Mouse (Mus musculus): ENCODE results near the gene 1700067K01Rik. TPM values are rescaled to one million over a fixed set of nuclear protein-coding genes. Genes with fewer than 3 reads are reported as not detected.
A peak's percentile ranks its signal among the peaks of the same experiment; 100 is the strongest.

Gene 1700067K01Rik
- total and polyA plus RNA-seq, 3 experiments = 0.16 to 0.26 TPM; not detected in 1

DNA sequence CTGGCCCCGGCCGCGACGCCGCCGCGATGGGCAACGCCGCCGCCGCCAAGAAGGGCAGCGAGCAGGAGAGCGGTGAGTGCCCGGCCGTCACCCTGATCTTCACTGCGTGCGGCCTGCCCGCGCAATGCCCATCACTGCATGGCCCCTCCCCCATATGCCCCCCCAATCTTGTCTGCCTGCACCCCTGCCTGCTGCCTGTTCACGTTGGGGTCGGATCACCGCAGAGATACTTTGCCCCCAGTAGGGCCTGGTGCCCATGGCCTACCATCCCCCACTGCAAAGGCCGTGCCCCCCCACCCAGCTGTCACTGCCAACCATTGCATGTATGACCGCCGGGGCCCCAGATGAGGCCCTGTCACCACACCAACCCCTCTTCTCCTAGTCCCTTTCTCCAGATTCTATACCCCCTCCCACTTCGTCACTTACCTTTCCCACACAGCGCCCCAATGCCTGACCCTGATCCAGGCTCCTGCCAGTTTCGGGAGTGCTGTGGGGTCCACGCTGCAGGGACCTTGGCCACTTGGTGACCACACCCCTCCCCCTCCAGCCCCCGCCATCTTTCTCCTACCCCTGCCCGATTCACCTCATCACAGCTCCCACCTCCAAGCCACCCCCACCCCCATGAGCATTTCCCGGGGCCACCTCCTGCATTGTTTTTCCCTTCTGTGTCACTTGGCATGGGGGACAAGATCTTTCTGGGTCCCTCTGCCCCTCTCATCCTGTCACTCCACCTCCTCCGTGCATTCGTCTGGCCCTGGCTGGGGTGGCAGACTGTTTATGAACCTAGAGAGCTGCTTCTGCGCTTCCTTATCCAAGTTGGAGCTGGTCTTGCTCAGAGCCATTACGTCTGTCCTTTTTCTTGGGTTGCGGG lies 27.9 kb upstream of the 1700067K01Rik start:
- 2% methylated on average over 37 of the region's 37 CpGs for WGBS
- H3K27me3 ChIP-seq (ENCODE audit: control insufficient read depth, insufficient read depth, low read length) = no peaks in the 10 kb centered on the region
- H3K9ac ChIP-seq (ENCODE audit: low read depth, low read length) = peak overlapping the region; percentile 97
- no peaks in the 10 kb centered on the region for H3K36me3 ChIP-seq (ENCODE audit: control insufficient read depth, insufficient read depth, low read length)
- H3K79me2 ChIP-seq (replicated peaks; ENCODE audit: control insufficient read depth, insufficient read depth, low read length) = peaks cover 6% of the 10 kb centered on the region; the same call in 1 of the 2 replicates
- TF ChIP-seq CTCF (IDR thresholded peaks at IDR 0.05) = no peak
- TF ChIP-seq POLR2A (IDR thresholded peaks at IDR 0.05; ENCODE audit: insufficient read depth, low read depth, low read length) = 0 out of 2 replicates have a peak, but pooled peaks have one; percentile 7
- TF ChIP-seq EP300 (IDR thresholded peaks at IDR 0.05; ENCODE audit: insufficient read depth, low read depth, low read length) = no peak
- intact Hi-C loops (cut with DNase I) = loop anchor here (2.0 kb wide), 1 partner anchor 23 kb away; the partner anchor contains the start of gene Samd1
- peak in 1 of 2 experiments; percentile 45 for DNase-seq
- H3K4me1 ChIP-seq (ENCODE audit: control insufficient read depth, insufficient read depth, low read length) = peaks cover 13% of the 10 kb centered on the region
- peak overlapping the region; percentile 81 for H3K27ac ChIP-seq
- H3K4me3 ChIP-seq = peak overlapping the region; percentile 72

DNA sequence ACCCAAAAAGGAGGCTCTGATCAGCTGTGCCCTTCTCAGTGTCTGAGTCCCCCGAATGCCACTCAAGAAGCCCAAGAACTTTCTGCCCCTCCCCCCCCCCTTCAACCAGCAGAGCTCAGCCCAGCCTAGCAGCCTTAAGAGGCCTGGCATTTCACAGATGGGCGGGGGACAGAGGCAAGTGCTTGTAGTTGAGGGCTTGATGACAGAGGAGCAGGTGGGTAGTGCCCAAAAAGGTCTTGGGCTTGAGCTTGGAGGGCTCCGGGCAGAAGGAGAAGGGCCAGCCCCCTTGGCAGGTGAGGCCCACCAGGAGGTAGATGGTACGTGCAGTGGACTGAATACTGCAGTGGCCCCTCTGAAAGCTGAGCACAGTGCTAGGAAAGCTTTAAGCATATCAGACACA lies 26.8 kb upstream of the 1700067K01Rik start:
- H3K79me2 ChIP-seq (replicated peaks; ENCODE audit: control insufficient read depth, insufficient read depth, low read length) = peaks cover 6% of the 10 kb centered on the region
- DNase-seq = peak in 1 of 2 experiments; percentile 23
- peaks cover 17% of the 10 kb centered on the region for H3K4me1 ChIP-seq (ENCODE audit: control insufficient read depth, insufficient read depth, low read length)
- intact Hi-C loops (cut with DNase I) = loop anchor here (2.0 kb wide), 1 partner anchor 22 kb away; the partner anchor contains the start of gene Samd1
- H3K4me3 ChIP-seq = no peak overlapping the region
- no peaks in the 10 kb centered on the region for H3K36me3 ChIP-seq (ENCODE audit: control insufficient read depth, insufficient read depth, low read length)
- TF ChIP-seq CTCF (IDR thresholded peaks at IDR 0.05) (no peak), EP300 (IDR thresholded peaks at IDR 0.05; ENCODE audit: insufficient read depth, low read depth, low read length) (no peak), POLR2A (IDR thresholded peaks at IDR 0.05; ENCODE audit: insufficient read depth, low read depth, low read length) (no peak)
- H3K27me3 ChIP-seq (ENCODE audit: control insufficient read depth, insufficient read depth, low read length) = no peaks in the 10 kb centered on the region
- H3K27ac ChIP-seq = no peak overlapping the region
- H3K9ac ChIP-seq (ENCODE audit: low read depth, low read length) = no peak overlapping the region
- 67% methylated on average over 4 of the region's 4 CpGs for WGBS

DNA sequence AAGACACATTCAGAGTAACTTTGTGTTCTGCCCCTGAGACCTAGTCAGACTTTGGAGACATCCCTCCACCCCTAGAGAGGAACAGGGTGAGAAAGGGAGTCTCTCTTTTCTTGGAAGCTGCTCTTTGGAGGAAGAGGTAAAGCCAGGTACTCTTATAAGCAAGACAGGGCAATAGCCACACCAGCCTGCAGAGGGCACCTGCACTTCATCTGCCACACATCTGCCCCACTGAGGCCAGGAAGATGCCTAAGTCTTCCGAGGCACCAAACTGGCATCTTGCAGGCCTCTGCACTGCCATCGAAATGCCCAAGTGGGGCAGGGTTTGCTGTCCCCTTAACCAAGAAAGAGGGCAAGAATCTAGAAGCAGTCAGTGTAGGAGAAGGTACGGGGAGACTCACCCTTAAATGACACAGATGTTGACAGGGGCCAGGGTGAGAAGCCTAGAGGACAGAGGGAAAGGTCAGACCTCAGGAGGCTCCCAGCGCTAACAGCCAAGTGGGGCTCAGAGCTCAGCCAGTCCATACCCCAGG lies 25.1 kb upstream of the 1700067K01Rik start:
- Histone ChIP-seq H3K27me3 (ENCODE audit: control insufficient read depth, insufficient read depth, low read length) (no peaks in the 10 kb centered on the region), H3K9ac (ENCODE audit: low read depth, low read length) (no peak overlapping the region), H3K4me3 (no peak overlapping the region), H3K79me2 (replicated peaks; ENCODE audit: control insufficient read depth, insufficient read depth, low read length) (peaks cover 6% of the 10 kb centered on the region), H3K27ac (peak overlapping the region; percentile 15; the same call in 1 of the 2 replicates), H3K36me3 (ENCODE audit: control insufficient read depth, insufficient read depth, low read length) (no peaks in the 10 kb centered on the region), H3K4me1 (ENCODE audit: control insufficient read depth, insufficient read depth, low read length) (peaks cover 18% of the 10 kb centered on the region)
- intact Hi-C loops (cut with DNase I) = no loop called here
- peak; percentile 70 for TF ChIP-seq CTCF (IDR thresholded peaks at IDR 0.05)
- no peak for TF ChIP-seq EP300 (IDR thresholded peaks at IDR 0.05; ENCODE audit: insufficient read depth, low read depth, low read length)
- no peak for TF ChIP-seq POLR2A (IDR thresholded peaks at IDR 0.05; ENCODE audit: insufficient read depth, low read depth, low read length)
- peak; percentile 44 to 49 for DNase-seq
- WGBS = 56% methylated on average over 4 of the region's 4 CpGs

DNA sequence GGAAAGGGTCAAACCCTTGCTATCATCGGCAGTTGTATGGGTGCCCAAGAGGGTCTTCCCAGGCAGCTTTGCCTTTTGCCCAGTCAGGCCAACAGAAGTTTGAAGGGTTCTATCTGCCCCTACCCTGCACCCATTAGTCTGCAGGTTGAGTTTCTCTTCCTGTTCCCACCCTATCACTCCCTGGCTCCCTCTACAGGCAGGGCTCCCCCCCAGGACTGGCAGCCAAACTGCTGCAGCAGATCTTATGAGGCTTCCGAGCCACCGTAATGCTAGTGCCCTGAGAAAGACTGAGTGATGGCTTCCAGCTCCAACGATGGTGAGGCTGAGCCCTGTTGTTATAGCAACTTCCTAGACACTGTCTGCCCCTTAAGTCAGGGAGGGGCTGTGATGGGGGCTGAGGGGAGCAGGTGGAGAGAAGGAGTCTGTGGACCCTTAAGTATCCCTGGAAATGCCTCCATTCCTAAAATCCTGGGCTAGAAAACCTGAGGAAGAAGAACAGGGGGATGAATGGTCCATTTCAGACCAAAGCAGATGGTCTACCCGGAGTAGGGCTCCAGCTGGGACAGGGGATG lies 24.4 kb upstream of the 1700067K01Rik start:
- H3K4me3 ChIP-seq = no peak overlapping the region
- H3K27me3 ChIP-seq (ENCODE audit: control insufficient read depth, insufficient read depth, low read length) = no peaks in the 10 kb centered on the region
- DNase-seq = no peak
- no peak overlapping the region for H3K9ac ChIP-seq (ENCODE audit: low read depth, low read length)
- intact Hi-C loops (cut with DNase I) = no loop called here
- peaks cover 6% of the 10 kb centered on the region for H3K79me2 ChIP-seq (replicated peaks; ENCODE audit: control insufficient read depth, insufficient read depth, low read length)
- H3K27ac ChIP-seq = peak overlapping the region; percentile 82
- H3K36me3 ChIP-seq (ENCODE audit: control insufficient read depth, insufficient read depth, low read length) = no peaks in the 10 kb centered on the region
- peaks cover 18% of the 10 kb centered on the region for H3K4me1 ChIP-seq (ENCODE audit: control insufficient read depth, insufficient read depth, low read length)
- WGBS = 67% methylated on average over 5 of the region's 5 CpGs
- TF ChIP-seq POLR2A (IDR thresholded peaks at IDR 0.05; ENCODE audit: insufficient read depth, low read depth, low read length) = no peak
- no peak for TF ChIP-seq EP300 (IDR thresholded peaks at IDR 0.05; ENCODE audit: insufficient read depth, low read depth, low read length)
- TF ChIP-seq CTCF (IDR thresholded peaks at IDR 0.05) = peak; percentile 50

DNA sequence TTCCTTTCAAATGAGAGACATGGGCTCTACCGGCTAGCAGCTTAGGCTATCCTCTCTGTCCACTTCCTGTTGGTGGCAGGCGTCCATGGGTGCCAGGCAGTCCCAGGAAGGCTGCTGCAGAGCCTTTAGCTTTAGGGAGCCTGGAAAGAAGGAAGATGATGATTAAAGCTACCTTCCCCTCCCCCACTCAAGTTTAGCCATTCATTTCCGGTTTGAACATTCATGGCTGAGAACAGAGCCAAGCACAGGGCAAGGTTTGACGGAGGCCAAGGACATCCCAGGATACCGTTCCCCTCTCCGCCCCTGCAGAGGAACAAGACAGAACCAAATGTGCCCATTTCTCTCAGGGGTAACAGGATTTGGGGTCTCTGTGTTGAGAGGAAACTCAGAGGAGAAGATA lies 23.7 kb upstream of the 1700067K01Rik start:
- peak in 1 of 2 experiments; percentile 35 for DNase-seq
- Histone ChIP-seq H3K27me3 (ENCODE audit: control insufficient read depth, insufficient read depth, low read length) (no peaks in the 10 kb centered on the region), H3K79me2 (replicated peaks; ENCODE audit: control insufficient read depth, insufficient read depth, low read length) (peaks cover 6% of the 10 kb centered on the region), H3K4me1 (ENCODE audit: control insufficient read depth, insufficient read depth, low read length) (peaks cover 16% of the 10 kb centered on the region), H3K36me3 (ENCODE audit: control insufficient read depth, insufficient read depth, low read length) (no peaks in the 10 kb centered on the region), H3K27ac (peak overlapping the region; percentile 82), H3K9ac (ENCODE audit: low read depth, low read length) (peak overlapping the region; percentile 15), H3K4me3 (peak overlapping the region; percentile 24)
- WGBS = 1% methylated on average over 6 of the region's 6 CpGs
- TF ChIP-seq EP300 (IDR thresholded peaks at IDR 0.05; ENCODE audit: insufficient read depth, low read depth, low read length) (no peak), POLR2A (IDR thresholded peaks at IDR 0.05; ENCODE audit: insufficient read depth, low read depth, low read length) (no peak), CTCF (IDR thresholded peaks at IDR 0.05) (no peak)
- intact Hi-C loops (cut with DNase I) = no loop called here
